Mouse (Mus musculus): ENCODE measurements at regions not wholly inside any gene's neighbourhood (a gene's known extent, or its start where the extent isn't known, plus 50 kb on each side); places are given as distances from the start of the nearest gene placed in this dataset.

DNA sequence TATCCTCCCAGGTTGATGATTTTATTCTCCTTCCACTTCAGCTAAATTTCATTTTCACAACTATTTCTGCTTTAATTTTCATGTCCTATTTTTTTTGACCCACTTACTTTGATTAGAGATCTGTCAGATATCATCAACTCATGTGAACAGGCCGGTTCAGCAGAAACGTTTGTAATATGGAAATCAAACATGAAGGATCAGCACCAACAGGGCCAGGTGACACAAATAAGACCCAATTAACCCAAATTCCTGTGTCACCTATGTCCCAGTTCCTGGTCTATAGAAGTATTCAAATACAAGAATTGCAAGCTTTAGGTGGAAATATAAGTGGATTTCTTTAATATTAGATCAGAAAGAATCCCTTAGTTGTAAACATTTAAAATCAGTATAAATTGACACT lies 332.7 kb downstream of the 1700017N19Rik start:
- DNase-seq (ENCODE audit: inconsistent ontology term), result no peak

DNA sequence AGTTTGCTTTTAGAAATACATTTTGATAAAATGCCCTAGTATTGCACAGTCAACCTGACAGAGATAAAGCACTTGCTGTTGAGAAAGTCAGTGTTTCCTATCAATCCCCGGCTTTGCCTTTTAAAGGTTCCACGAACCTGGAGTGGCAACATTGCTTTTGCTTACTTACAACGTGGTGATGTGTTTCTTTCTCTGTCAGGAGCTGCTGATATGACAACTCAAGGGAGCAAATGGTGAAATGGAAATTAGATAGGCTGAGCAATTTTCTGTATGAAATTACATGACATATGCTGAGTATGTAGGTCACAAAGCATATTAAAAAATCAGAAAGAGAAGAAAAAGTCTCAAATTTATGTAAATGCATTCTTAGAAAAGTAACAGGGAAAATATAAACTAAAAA lies 336.8 kb downstream of the 1700017N19Rik start:
- no peak for DNase-seq (ENCODE audit: inconsistent ontology term)

DNA sequence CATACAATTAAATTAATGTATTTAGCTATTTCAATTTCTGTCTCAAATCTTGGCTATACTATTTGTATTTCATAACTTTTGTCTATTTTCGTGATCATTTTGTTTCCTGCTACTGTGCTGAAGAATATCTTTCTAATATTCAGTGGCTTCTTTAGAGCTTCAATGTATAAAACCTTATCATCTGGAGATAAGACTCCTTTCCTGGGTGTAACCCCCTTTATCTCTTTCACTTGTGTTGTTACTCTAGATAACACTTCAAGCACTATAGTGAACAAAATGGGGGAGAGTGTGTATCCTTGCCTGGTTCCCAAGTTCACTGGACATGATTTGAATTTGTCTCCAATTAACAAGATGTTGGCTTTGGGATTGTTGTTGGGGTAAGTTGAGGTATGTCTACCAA lies 341.5 kb downstream of the 1700017N19Rik start:
- no peak for DNase-seq (ENCODE audit: inconsistent ontology term)

DNA sequence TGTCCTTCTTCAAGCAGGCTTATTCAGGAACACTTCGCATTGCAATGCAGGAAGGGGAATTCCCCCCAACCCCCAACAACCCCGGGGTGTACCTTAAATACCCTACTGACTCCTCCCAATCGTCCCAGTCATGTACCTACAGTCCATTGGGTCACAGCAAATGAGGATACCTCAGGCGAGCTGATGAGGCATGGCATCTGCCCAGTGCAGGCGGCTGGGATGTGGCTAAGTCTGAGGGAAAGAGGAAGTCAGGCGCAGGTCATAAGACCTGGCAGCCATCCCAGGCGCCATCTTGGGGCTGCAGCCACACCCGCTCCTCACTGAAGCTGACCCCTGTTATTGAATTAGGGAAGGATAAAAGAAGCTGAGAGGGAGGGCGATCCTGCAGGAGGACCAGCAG lies 368.1 kb downstream of the 1700017N19Rik start:
- no peak for DNase-seq (ENCODE audit: inconsistent ontology term)

DNA sequence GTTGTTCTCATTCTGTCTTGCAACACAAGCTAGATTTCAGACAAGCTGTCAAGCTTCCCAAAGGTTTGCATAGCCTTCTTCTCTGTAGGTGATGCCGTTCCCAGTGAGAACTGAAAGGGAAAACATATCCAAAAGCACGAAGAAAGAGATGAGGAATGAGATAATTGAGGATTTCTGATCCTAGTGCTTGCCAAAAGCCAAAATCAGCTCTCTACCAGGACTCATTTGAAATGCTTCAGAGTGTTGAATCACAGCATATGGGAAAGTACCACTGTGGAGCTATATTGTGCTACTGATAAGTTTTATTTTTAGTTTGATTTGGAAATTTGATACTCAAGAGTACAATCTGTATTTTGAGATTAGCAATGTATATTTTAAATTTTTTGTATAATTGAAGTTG lies 413.2 kb downstream of the 1700017N19Rik start:
- no peak for DNase-seq (ENCODE audit: inconsistent ontology term)

DNA sequence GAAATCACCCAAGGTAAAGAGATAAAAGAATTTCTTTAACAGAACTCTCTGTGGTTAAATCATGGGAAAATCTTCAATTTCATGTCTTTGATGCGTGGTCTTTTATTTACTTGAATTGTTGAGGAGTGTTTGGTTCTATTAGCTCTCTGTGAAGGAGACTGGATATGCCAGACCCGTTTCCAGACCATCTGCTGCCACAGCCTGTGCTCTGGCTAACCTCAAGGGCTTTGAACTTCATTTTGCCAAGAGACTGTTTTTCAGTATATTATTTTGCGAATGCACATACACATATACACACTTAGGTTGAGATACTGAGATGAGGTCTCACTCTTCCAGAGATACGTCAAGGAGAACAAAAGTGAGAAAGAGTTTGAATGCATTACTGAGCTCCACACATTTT lies 414.4 kb downstream of the 1700017N19Rik start:
- no peak for DNase-seq (ENCODE audit: inconsistent ontology term)

DNA sequence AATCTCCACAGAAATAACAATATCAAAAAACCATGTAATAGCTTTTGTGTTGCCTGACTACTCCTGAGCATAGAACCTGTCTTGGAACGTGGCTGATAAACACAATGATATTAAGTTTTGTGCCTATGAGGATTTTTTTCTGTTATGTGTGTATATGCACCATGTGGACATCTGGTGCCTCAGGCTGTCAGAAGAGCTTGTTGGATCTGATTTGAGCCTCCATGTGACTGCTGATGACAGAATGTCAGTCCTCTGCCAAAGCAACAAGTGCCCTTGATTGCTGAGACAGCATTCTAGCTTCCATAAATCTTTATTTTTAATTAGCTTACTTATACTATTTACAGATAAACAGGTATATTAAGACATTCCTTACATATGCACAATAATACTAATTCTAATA lies 425.1 kb downstream of the 1700017N19Rik start:
- DNase-seq (ENCODE audit: inconsistent ontology term), result no peak

DNA sequence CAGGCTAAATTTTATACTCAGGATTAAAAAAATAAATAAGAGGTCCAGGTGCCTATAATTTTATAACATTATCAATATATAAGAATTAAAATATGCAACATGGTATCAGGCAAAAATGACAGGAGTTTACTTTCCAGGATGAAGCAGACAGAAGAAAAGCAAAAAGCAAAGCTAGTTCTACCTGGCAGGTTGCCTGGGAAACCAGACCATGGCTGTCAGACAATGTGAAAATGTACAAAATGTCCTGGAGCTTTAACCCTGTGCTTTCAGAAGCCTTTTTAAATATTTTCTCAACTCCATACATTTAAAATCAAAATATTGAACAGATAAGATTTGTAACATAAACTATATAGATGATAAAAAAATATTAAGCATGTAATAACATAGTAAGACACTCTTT lies 448.3 kb downstream of the 1700017N19Rik start:
- no peak for DNase-seq (ENCODE audit: inconsistent ontology term)

DNA sequence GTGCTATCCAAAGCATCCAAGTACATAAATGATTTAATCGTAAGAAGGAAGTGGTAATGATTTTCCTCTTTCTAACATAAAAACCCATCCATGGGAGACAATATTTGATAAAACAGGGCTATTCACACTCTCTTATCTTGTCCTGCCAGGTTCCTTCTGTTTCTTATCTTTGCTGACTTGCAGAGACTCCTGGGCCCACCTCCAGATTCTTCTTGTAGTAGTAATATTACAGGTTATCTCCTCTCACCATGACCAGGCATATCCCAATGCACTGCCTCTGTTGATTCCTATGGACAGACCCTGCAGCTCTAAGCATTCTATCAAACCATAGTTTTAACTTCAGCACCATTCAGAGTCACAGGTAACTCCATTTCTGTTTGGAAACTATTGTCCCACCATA lies 448.8 kb downstream of the 1700017N19Rik start:
- DNase-seq (ENCODE audit: inconsistent ontology term), result no peak

All from Muller cell, postnatal 12 days (primary cell).